Mouse (Mus musculus): Measurements from ENCODE around the gene Spen. TPM values are rescaled to one million over a fixed set of nuclear protein-coding genes. Genes with fewer than 3 reads are reported as not detected.

Spen gene
- polyA plus RNA-seq, 1 experiment from 2014 or later: 12.1 TPM

Other genes starting within 250 kb of the Spen start
- 2.4 and 3.0 TPM in 2 replicates for gene Epha2, start 237.4 kb downstream of the Spen start, polyA plus RNA-seq (2016; fragmentation: Nextera tagmentation; extraction: Ambion mirVana)
- gene Fam131c, start 170.4 kb downstream of the Spen start, polyA plus RNA-seq (2016; fragmentation: Nextera tagmentation; extraction: Ambion mirVana): 0.28 and 0.44 TPM in 2 replicates
- 0.21 and 0.37 TPM in 2 replicates for gene Clcnka, start 139.9 kb downstream of the Spen start, polyA plus RNA-seq (2016; fragmentation: Nextera tagmentation; extraction: Ambion mirVana)
- 0.15 TPM in 1 of 2 replicates, not detected in the other for gene Clcnkb, start 122.6 kb downstream of the Spen start, polyA plus RNA-seq (2016; fragmentation: Nextera tagmentation; extraction: Ambion mirVana)
- 0.15 TPM in 1 of 2 replicates, not detected in the other for gene Hspb7, start 117.8 kb downstream of the Spen start, polyA plus RNA-seq (2016; fragmentation: Nextera tagmentation; extraction: Ambion mirVana)
- not detected in 2 replicates for gene Srarp, start 102.5 kb downstream of the Spen start, polyA plus RNA-seq (2016; fragmentation: Nextera tagmentation; extraction: Ambion mirVana)
- 59.6 and 62.3 TPM in 2 replicates for gene Zbtb17, start 93.9 kb downstream of the Spen start, polyA plus RNA-seq (2016; fragmentation: Nextera tagmentation; extraction: Ambion mirVana)
- 56.3 and 68.1 TPM in 2 replicates for gene Fblim1, start 67.5 kb upstream of the Spen start, polyA plus RNA-seq (2016; fragmentation: Nextera tagmentation; extraction: Ambion mirVana)
- 1.5 and 2.1 TPM in 2 replicates for gene Tmem82, start 80.0 kb upstream of the Spen start, polyA plus RNA-seq (2016; fragmentation: Nextera tagmentation; extraction: Ambion mirVana)
- 0.09 TPM in 1 of 2 replicates, not detected in the other for gene Slc25a34, start 85.2 kb upstream of the Spen start, polyA plus RNA-seq (2016; fragmentation: Nextera tagmentation; extraction: Ambion mirVana)
- 4.9 and 5.2 TPM in 2 replicates for gene Plekhm2, start 126.3 kb upstream of the Spen start, polyA plus RNA-seq (2016; fragmentation: Nextera tagmentation; extraction: Ambion mirVana)
- gene Rsc1a1, start 147.0 kb upstream of the Spen start, polyA plus RNA-seq (2016; fragmentation: Nextera tagmentation; extraction: Ambion mirVana): 1.1 and 2.3 TPM in 2 replicates
- gene Ddi2, start 184.8 kb upstream of the Spen start, polyA plus RNA-seq (2016; fragmentation: Nextera tagmentation; extraction: Ambion mirVana): 28.1 and 31.8 TPM in 2 replicates
- not detected in 2 replicates for gene Agmat, start 208.1 kb upstream of the Spen start, polyA plus RNA-seq (2016; fragmentation: Nextera tagmentation; extraction: Ambion mirVana)